Mouse (Mus musculus) kidney, adult 9 months (tissue): ENCODE measurements around the gene Chst11.
"Not testable (repeated sequence)": the region's sequence is repeated elsewhere in the genome, so short reads cannot be mapped to it uniquely, and the experiment has no call there.

Source experiments
- DNase-seq: peaks from one replicate; pipeline ENCODE4 v3.0.0; 2022

Gene Chst11

DNA sequence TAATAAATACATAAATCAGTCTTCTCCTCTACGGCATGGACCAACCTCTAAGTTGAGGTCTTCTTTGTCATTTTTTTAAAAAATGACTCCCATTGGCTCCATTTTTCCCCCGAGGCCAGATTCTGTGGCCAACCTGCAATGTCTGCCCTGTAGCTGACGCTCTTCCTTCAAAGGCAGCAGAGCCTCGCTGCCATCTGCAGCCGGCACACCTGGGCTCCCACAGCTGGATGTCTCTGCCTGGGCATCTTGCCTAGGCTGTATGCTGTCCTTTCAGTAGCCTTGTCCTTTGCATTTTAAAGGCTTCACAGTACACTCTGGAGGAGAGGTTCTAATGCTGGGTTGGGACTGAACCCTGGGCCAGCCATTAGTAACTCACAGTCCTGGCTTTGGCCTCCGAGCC is 132.6 kb downstream of the Chst11 start:
- DNase-seq, result no peak

DNA sequence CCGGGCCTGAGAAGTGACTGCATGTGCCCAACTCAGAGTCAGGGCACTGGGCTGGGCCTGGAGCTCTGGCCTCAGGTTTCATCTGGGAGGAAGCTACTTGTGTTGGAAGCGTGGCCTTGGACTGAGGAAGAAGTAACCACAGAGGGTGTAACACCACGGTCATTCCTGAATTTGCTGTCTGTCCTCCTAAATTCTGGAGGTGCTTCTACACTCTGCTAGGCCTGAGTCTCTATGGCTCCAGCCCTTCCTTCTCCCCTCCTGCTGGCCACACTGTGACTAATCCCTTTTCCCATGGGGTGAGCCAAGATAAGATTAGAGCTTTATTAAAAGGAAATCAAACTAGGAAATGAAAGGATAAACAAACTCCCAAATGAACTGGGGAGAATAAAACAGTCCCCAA is 133.3 kb downstream of the Chst11 start:
- no peak for DNase-seq

DNA sequence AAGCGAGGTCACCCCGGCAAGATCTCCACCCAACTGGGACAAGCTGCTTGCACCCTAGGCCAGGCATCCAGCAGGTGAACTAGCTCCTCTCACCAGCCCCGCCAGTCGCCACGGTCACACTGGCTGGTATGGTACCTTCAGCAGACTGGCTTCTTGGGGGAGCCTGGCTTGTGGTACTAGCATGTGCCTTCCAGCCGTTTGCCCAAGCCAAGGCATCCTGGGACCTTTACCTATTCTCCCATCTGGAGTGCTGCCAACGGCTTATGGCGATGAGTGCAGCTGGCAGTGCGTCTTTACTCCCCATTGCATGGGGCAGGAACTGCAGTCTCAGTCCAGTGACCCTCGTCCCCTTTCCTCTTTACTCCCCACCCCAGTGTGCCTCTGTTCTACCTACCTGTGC is 133.7 kb downstream of the Chst11 start:
- DNase-seq, result no peak

DNA sequence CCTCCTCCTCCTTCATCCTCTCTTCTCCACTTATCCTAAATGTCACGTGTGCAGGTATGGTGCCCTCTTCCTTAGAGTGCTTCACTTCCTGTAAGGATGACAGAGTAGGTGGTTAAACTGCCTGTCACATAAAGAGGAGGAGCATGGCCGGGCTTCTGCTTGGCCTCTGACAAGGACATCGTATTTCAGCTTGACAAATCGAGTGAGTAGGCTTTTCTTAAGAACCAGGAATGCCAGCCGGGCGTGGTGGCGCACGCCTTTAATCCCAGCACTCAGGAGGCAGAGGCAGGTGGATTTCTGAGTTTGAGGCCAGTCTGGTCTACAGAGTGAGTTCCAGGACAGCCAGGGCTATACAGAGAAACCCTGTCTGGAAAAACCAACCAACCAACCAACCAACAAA is 134.2 kb downstream of the Chst11 start:
- not testable (repeated sequence) for DNase-seq

DNA sequence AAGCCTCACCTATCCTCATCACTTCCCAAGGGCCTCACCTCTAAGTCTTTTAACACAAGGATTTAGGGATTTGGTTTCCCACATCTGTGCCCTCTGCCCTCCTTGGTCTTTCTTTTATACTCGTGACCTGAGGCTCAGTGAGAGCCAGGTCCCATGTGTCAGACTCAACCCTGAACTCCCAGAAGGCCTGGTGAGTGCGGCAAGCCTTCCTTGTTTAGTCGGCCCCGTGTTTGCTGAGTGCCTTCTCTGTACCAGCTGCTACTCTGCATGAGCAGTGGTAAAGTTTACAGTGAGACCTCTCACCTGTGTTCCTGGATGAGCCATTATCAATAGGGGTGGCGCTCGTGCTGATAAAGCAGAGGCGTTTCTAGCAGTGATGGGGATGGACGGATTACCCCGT is 134.6 kb downstream of the Chst11 start:
- DNase-seq, result no peak

DNA sequence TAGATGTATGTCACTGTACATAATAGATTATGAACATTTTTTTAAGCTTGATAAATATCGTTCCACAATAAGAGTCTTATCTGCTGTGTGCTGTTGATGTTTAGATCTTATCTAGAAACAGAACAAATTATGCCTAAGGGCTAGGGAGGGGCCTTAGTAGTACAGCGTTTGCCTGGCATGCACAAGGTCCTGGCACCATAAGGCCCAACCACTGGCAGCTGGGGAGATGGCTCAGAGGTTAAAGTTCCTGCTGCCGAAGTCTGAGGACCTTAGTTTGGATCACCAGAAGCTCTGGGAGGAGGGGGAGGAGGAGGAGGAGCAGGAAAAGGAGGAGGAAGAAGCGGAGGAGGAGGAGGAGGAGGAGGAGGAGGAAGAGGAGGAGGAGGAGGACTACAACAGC is 135.6 kb downstream of the Chst11 start:
- no peak for DNase-seq

DNA sequence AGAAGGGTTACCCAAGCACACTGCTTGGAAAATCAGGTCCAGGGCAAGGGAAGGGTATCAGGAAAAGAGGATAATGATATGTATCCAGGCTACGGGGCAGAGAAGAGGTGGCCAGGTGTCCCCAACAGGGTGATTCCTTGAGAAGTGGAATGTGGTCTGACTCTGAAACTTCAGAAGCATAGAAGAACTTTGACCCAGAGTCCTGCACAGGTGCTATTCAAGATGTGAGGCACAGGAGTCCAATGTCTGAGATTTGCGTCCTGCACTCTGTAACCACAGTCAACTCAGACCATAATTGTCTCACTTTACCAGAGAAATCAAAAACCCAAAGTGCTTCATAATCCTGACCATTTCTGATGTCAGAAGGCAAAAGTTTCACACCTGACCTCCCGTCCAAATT is 139.3 kb downstream of the Chst11 start:
- DNase-seq, result peak; percentile 36

DNA sequence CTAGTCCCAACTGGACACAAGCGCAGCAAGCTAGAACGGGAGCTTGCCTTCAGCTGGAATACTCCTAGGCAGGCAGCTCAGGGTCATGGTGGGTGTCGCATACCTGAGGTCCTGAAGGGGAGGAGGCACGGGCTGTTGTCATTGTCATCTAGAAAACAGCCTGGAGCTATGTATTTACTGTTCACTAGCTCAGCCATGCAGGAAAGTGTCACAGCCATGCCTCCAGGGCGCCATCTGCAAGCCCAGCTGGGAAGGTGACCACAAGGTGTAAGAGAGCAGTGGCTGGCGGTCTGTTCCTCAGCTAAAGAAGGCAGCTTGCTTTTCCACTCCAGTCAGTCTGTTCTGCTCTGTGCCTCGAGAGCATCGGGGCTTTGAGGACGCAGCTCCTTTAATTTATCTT is 141.1 kb downstream of the Chst11 start:
- DNase-seq, result peak; percentile 50

DNA sequence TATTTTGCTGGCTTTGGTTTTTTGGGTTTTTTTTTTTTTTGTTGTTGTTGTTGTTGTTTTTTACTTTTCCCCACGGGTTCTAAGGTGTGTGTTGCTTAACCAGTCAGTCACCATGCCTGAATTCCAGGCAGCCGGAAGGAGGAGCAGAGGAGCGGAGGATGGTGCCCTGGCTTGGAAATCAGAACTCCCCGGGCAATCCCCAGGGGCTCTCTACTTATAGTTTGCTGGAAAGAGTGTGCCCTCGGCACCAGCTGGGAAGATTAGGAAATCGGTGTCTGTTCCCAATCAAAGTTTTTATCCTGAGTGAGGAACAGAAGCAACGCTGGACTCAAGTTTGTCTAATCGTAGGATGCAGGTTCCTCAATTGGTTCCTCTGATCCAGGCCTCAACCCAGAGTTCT is 143.1 kb downstream of the Chst11 start:
- DNase-seq, result no peak

DNA sequence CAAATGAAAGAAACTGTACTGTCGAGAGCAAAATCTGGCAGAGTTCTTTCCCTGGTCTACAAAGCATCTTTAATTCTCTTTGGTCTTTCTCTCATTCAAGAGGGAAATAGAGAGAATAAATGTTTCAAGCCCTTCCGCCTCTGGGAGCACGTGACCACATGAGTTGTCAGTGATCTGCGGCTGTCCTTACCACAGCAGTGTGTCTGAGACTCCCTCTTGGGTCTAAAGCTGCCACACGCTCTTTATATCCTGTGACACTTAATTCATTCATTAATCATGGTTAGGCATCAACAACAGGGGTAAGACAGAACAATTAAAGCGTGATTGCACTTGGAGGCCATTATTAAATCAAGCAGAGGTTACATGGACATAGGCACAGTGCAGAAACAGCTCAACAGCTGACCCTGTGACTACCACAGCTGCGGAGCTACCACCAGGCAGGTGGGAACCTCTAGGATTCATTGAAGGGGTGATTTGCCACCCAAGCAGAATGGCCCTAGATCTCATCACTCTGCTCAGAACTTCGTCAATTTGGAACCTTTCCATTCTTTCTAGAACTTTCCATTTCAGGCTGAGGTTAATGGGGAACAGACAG is 144.4 kb downstream of the Chst11 start:
- no peak for DNase-seq

DNA sequence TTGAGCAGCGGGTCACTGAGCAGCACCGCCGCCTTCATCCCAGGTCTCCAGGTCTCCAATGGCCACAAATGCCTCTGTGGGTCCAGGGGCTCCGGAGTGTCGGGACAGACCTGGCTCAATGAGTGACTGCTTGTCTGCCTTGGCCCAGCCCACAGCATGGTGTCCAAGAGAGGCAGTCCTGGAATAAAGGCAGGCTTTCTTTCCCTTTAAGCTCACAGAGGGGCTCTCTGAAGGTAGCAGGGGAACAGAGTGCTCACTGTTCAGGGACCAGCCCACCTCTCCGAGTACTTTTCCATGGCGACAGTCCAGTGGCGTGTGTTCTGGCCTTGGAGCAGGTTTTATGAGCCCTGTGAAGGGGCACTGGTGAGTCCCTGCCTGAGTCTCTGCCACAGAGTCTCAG is 145.3 kb downstream of the Chst11 start:
- DNase-seq, result no peak

DNA sequence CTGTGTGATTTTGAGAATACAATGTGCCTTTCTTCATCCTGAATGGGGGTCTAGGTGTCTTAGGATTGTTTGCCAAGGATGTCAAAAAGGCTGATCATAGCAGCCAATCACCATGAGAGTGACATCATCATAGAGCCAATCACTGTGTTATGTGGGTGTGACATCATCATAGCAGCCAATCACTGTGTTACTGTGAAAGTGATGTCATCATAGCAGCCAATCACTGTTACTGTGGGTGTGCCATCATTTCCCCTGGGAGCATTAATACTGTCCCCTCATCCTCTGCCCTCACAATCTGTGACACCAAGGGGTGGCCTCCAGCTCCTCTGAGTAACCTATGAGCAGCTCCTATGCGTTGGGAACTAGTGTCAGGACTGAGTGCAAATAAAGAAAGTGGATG is 146.6 kb downstream of the Chst11 start:
- no peak for DNase-seq

DNA sequence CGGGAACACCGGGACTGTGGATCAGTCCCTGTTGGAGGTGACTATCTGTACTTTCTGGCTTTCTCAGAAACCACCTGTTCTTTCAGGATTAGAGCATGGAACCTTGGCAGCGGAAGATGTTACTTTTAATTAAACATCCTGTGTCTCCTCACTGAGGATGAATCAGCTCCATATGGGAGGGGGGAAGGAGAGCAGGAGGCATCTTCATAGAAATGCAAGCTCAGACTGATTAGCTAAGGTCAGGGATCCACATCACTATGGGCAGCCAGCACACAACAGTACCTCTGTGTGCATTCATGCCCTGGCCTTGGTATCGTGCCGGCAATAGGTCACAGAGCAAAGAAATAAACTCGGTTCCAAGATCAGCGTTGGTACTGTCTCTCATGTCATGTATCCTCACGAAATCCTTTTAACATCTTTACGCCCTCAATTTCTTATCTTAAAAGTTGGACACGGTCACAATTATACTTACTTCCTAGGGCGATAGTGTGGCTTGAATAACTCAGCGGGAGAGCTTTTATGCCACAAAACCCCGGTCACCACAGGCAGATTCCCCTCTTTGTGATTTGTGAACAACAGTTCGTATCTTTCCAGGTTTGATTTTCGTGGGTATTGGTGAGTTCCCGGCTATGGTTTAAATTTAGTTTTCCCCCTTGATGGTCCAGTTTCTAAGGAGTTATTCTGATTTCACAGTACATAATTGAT is 148.7 kb downstream of the Chst11 start:
- no peak for DNase-seq

DNA sequence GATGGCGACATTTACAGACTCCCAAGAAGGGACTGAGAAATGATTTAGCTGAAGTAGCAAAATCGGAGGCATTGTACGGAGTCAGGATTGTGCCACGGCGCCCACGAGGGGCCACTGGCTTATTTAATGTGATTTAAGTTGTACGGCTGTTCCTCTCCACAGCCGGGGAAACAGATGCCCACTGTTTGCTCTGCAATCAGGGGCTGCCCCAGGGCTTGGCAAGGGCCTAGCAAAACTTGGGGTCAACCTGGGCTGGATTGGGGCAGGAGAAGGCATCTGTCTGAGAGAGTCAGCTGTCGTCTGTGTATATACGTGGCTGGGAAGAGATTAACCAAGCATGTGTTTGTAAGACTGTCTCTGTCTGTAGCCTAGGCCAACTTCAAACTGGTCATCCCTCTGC is 149.6 kb downstream of the Chst11 start:
- no peak for DNase-seq

DNA sequence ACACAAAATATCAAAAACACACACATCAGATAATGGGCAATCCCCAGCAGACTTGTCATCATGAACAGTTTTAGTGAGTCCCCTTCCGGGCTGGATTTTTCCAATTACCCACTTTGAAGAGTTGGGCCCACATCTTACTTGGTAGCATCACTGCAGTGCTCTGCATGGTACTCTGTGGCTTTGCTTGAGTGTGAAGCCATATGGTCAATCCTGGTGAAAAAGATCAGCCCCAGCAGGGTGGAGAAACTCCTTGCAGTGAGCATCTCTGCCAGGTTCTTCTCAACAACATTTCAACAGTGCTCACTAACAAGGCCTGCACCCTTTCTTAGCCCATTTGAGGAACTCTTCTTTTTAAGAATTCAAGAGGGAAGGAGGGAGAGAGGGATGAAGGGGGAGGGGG is 150.7 kb downstream of the Chst11 start:
- no peak for DNase-seq

DNA sequence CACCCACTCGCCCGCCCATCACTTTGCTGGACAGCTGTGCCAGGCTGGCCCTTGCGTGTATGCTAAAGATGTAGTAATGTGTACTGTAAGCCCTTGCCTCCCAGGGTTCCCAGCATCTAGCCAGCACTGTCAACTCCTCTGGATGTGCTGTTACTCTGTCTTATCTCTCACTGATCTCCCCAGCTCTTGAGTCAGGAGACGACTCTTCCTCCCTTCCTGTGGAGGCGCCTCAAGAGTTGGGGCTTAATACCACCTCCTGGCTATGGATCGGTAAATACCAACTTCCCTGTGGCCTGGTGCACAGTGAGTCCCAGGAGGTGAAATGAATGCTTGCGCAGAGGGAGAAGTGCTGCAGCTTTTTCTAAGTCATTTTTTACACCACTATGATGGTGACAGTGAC is 151.8 kb downstream of the Chst11 start:
- DNase-seq, result no peak

DNA sequence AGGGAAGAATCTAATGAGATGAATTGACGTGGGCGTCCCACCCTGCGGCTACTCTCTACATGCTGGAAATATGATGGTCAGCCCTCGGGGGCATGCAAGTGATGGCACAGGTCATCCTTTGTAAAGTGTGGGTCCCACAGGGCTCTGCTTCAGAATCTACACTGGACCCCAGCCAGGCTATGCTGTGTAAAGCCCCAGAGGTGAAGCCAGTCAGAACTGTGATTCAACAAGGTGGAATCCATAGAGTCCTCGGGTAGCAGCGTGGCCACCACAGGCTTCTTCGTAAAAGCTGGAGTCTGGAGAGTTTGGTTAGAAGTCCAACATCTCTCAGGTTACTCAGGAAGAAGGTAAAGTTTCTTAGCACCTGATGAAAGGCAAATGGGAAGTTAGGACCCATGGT is 154.0 kb downstream of the Chst11 start:
- no peak for DNase-seq

DNA sequence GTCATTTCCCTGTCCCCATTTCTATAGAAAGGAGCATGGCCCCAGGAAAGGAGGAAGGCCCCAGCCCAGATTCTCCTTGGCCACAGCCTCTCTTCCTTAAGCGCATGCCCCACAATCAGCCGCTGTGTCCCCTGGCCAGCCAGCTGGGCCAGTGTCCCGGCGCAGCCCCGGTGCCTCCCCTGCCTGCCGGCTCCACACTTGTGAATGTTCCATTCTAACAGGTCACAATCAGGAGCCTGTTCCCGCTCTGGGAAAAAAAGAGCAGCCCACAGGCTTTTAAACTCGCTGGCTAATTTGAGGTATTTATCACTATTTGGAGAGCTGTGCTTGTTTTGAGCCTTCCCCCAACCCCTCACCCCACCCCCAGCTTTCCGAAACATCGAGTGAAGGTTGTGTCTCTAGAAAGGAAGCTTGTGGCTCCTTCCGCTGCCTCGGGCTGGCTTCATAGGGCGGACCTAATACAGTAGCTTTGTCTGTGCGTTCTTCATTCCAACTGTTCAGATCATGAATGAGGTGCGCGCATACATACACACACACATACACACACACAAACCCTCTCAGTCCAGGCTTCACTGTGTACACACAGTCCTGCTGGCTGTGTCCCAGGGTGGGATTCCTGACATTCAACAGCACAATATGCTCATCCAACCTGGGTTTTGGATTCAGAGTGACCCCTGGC is 155.1 kb downstream of the Chst11 start:
- DNase-seq, result no peak

DNA sequence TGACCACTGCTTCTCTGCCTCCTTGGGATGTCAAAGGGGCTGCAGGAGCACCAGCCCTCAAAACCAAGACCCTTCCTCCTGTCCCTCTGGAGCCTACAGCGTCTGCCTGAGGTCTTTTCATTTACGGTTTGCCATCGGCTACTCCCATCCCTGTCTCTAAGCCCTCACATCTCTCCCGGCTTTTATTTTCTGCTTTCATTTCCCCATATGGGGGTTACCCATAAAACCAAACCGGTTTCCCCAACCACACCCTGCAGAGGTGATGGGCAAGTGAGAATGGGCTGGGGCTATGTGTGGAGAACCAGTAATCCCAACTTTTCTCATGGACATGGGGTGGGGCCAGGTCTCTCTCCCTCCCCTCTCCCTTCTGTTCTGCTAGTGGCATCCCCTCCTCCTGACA is 156.1 kb downstream of the Chst11 start:
- DNase-seq, result no peak

DNA sequence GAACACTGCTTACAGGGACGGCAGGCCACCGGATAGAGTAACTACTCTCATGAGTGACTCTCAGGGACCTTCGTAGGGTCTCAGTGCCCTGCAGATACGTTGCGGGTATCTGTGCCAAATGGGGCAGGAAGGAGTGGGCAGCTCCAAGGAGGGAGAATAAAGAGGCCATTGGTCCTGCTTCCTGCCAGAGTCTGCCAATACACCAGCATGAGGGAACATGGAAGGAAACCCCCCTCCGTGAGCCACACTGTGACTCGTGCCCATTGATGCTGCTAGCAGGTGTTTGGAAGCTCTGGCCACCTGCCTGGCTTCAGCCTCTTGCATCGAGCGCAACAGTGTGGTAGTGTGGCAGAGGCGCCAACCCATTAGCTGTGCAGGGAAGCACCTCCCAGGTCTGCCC is 157.8 kb downstream of the Chst11 start:
- DNase-seq, result no peak

DNA sequence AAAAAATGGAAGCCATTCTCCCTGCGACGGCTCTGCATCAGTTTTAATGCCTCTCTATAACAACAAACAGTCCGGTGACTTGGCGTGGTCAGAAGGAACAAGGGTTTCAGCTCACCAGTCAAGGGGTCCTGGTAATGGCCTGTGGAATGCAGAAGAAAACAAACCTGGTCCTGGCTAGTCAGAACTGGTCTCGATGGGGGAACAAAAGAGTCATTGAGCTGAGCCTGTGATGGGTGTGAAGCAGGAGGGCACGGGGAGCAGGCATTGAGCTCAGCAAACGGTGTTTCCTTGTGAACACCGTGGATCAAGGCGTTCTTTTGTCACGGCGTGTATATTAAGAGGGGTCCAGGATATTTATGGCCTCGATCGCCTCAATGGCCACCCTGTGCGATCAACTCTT is 160.5 kb downstream of the Chst11 start:
- DNase-seq, result no peak

DNA sequence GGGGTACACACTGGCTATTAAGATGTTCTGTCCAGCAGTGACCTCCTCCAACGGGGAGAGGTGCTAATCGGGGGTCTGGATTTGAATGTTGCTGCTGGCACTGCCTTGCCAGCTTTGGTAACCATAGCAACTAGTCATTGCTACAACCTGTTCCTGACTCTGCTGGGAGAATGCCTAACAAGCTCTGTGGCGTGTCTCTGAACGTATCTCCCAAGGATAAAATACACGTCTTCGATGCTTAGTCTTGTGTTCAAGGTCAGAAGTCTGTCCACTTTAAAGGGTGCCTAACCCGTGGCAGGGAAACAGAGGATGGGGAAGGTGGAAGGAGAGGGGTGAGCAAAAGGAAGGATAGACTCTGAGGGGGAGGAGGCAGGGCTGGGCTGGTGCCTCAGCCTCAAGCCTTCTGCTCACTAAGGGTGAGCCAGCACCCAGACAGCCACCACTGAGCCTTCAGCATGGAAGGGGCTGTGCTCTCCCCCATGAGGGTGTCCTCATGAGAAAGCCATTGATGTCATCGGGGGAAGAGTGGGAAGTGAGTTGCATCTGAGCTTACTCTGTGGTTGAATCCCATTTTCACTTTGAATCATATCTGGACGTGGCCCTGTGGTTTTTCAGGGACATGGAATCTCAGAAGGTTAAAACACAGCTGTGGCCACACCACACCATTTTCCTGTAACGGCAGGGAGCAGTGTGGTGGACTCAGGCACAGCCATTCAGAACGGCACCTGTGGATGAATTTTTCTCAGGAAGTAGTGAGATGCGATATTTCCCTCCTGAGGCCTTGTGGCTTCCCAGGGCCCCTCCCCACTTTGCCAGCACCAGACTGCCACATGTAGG is 164.3 kb downstream of the Chst11 start:
- DNase-seq, result no peak

DNA sequence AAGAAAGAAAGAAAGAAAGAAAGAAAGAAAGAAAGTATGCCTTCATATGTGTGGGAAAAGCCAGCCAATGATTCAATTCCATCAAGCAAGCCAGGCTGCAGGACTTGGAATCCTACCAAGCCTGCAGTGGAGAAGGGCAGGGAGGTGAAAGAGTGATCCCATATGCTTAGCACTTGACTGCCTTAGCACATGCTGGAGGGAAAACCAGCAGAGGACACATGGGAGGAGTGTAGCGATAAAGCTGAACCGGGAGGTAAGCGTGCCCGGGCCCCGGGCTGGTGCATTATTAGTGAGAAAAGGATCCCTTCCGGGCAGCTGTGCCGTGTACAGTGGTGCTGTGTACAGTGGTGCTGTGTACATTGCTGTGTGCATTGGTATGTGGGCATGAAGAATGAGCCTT is 165.3 kb downstream of the Chst11 start:
- DNase-seq, result no peak

DNA sequence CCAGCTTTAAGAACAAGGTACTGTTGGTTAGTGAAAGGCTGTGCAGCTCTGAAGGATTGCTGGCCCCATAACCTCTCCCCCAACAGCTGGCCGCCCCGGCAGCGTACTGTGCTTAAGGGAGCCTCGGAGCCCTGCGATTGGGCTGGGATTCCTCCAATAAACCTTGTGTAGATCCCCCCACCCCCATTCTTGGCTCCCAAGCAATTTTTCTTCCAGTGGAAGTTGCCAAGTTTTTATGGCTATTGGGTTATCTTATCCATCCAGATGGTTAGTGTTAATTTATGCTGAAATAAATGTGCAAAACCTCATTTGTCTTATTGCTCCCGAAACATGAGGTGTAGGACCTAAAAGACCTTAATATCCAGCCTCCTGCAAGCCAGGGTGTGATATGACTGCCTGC is 166.1 kb downstream of the Chst11 start:
- no peak for DNase-seq
